Mouse (Mus musculus): ENCODE measurements at regions not wholly inside any gene's neighbourhood (a gene's known extent, or its start where the extent isn't known, plus 50 kb on each side); places are given as distances from the start of the nearest gene placed in this dataset.

DNA sequence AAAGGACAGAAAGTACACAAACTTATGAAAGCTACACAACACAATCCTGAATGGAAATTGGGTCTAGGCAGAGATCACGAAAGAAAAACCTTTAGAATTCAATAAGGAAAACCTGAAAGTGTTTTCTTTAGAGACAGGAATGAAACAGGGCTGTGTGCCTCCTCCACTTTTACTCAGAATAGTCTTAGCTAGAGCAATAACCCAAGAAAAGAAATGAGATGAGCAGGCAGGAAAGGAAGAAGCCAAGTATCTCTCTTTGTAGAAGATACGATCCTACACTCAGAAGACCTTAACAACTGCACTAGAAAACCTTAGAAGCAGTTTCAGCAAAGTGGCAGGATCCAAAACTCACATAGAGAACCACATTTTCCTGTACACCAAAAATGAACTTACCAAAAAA is 218.0 kb downstream of the Hace1 start:
- Histone ChIP-seq H3K27me3 (ENCODE audit: control insufficient read depth, insufficient read depth, low read length) (no peaks in the 10 kb centered on the region), H3K36me3 (ENCODE audit: control insufficient read depth, insufficient read depth, low read length) (no peaks in the 10 kb centered on the region), H3K4me3 (ENCODE audit: control insufficient read depth, low read depth, low read length) (no peak overlapping the region), H3K27ac (ENCODE audit: control insufficient read depth, insufficient read depth, low read depth, low read length) (no peak overlapping the region), H3K4me1 (ENCODE audit: control insufficient read depth, insufficient read depth, low read length) (no peaks in the 10 kb centered on the region)
- TF ChIP-seq POLR2A (IDR thresholded peaks at IDR 0.05; ENCODE audit: control insufficient read depth, low read depth, low read length) (no peak), CTCF (IDR thresholded peaks at IDR 0.05; ENCODE audit: control insufficient read depth, insufficient read depth, insufficient replicate concordance, low read depth, low read length) (no peak)

DNA sequence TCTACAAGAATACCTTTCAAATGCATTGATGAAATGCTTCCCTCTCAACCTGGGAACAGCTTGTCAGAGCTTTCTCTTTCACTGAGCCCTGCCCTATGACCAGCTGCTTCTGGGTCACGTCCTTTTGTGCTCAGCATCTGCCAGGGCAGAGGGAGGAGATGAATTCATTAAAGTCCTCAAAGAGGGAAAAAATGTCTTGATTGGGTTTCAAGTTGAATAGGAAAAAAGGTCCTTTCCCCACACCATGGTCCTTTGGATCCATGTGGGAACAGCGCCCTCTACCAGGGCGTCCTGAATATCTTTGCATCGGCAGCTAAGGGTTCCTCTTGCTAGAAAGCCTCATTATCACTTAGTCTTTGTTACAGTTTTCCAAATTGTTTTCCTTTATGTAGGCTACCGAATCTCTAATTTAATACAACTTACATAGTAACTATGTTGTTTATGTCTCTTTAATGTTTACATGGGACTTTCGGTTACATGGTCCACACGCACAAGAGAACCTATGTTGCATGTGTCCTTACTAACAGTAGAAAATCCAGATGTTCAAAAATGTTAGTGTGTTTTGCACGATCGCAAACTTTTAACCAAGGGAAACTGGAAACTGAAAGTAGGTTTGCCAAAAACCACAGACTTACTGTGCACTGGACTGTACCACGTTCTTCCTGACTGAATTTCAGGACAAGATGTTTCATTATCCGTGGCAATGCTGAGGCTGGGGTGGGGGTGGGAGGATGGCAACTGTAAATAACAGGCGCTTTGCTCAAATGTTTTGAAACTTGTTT is 222.6 kb downstream of the Hace1 start:
- Histone ChIP-seq H3K4me3 (ENCODE audit: control insufficient read depth, low read depth, low read length) (no peak overlapping the region), H3K4me1 (ENCODE audit: control insufficient read depth, insufficient read depth, low read length) (peaks cover under 1% of the 10 kb centered on the region; the same call in 1 of the 2 replicates), H3K27me3 (ENCODE audit: control insufficient read depth, insufficient read depth, low read length) (no peaks in the 10 kb centered on the region), H3K27ac (ENCODE audit: control insufficient read depth, insufficient read depth, low read depth, low read length) (no peak overlapping the region), H3K36me3 (ENCODE audit: control insufficient read depth, insufficient read depth, low read length) (no peaks in the 10 kb centered on the region)
- TF ChIP-seq POLR2A (IDR thresholded peaks at IDR 0.05; ENCODE audit: control insufficient read depth, low read depth, low read length) (no peak), CTCF (IDR thresholded peaks at IDR 0.05; ENCODE audit: control insufficient read depth, insufficient read depth, insufficient replicate concordance, low read depth, low read length) (peak; percentile 18; the same call in 1 of the 2 replicates)

DNA sequence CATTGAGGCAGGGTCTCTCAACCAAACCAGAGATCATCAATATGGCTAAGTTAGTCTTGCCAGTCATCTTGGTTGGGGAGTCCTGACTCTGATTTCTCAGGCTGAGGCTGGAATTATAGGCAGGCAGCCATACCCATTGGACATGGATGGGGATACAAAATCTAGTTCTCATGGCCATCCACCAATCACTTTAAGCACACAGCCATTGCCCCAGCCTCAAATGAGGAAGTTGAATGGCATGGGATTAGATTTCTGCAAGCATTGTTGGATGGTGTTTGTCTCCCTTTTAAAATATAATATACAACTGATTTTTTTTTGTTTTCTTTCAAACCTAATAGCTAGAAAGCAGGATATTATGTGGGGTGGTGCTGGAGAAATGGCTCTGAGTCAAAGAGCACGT is 223.8 kb downstream of the Hace1 start:
- Histone ChIP-seq H3K27ac (ENCODE audit: control insufficient read depth, insufficient read depth, low read depth, low read length) (no peak overlapping the region), H3K4me1 (ENCODE audit: control insufficient read depth, insufficient read depth, low read length) (peaks cover 2% of the 10 kb centered on the region; the same call in 1 of the 2 replicates), H3K36me3 (ENCODE audit: control insufficient read depth, insufficient read depth, low read length) (no peaks in the 10 kb centered on the region), H3K27me3 (ENCODE audit: control insufficient read depth, insufficient read depth, low read length) (no peaks in the 10 kb centered on the region), H3K4me3 (ENCODE audit: control insufficient read depth, low read depth, low read length) (no peak overlapping the region)
- TF ChIP-seq POLR2A (IDR thresholded peaks at IDR 0.05; ENCODE audit: control insufficient read depth, low read depth, low read length): no peak
- TF ChIP-seq CTCF (IDR thresholded peaks at IDR 0.05; ENCODE audit: control insufficient read depth, insufficient read depth, insufficient replicate concordance, low read depth, low read length): no peak

- TF ChIP-seq CTCF (IDR thresholded peaks at IDR 0.05; ENCODE audit: control insufficient read depth, insufficient read depth, insufficient replicate concordance, low read depth, low read length) (no peak), POLR2A (IDR thresholded peaks at IDR 0.05; ENCODE audit: control insufficient read depth, low read depth, low read length) (no peak)
- H3K4me1 ChIP-seq (ENCODE audit: control insufficient read depth, insufficient read depth, low read length): peaks cover 11% of the 10 kb centered on the region
- no peaks in the 10 kb centered on the region for H3K27me3 ChIP-seq (ENCODE audit: control insufficient read depth, insufficient read depth, low read length)
- H3K36me3 ChIP-seq (ENCODE audit: control insufficient read depth, insufficient read depth, low read length): no peaks in the 10 kb centered on the region
- H3K27ac ChIP-seq (ENCODE audit: control insufficient read depth, insufficient read depth, low read depth, low read length): peak overlapping the region; percentile 2; the same call in 1 of the 2 replicates
- H3K4me3 ChIP-seq (ENCODE audit: control insufficient read depth, low read depth, low read length): peak overlapping the region; percentile 8; the same call in 1 of the 2 replicates
Observed at GRCm38 (mm10) chr10:45806984-45807827, 229.6 kb downstream of the Hace1 start.

DNA sequence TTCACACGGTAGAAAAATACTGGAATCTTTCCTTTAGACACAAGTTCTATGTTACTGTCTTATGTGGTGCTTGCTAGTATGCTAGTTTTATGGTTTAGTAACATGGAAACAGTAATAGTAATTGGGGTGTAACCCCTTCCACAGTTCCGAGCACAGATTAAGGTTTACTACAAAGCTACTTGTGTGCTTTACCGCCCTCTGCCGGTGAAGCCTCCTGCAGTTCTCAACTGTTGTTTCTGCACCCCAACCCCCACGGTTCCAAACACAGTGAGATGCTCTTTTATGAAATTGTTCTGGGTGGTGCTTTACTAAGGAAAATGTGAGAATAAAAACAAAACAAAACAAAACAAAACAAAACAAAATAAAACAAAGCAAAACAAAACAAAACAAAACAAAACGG is 234.3 kb downstream of the Hace1 start:
- Histone ChIP-seq H3K27me3 (ENCODE audit: control insufficient read depth, insufficient read depth, low read length) (no peaks in the 10 kb centered on the region), H3K36me3 (ENCODE audit: control insufficient read depth, insufficient read depth, low read length) (no peaks in the 10 kb centered on the region), H3K4me3 (ENCODE audit: control insufficient read depth, low read depth, low read length) (no peak overlapping the region), H3K4me1 (ENCODE audit: control insufficient read depth, insufficient read depth, low read length) (peaks cover 5% of the 10 kb centered on the region), H3K27ac (ENCODE audit: control insufficient read depth, insufficient read depth, low read depth, low read length) (no peak overlapping the region)
- TF ChIP-seq POLR2A (IDR thresholded peaks at IDR 0.05; ENCODE audit: control insufficient read depth, low read depth, low read length) (no peak), CTCF (IDR thresholded peaks at IDR 0.05; ENCODE audit: control insufficient read depth, insufficient read depth, insufficient replicate concordance, low read depth, low read length) (peak; percentile 23; the same call in 1 of the 2 replicates)

DNA sequence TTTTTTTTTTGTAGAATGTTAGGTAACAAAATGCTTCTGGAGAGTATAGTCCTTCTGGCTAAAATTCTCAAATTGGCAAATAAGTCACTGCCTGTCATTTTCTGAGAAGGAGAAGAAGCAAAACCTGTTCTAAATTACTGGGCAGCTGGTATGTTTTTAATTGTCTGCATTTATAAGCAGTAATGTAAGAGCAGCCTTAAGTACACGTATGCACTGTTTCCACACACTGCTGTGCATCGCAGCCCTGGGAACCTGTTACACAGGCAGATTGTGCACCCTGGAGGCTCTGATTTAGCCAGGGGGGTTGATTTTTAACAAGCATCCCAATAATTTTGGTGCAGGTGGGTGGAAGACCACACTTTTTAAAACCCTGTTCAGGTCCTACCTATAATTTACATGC is 236.2 kb downstream of the Hace1 start:
- H3K36me3 ChIP-seq (ENCODE audit: control insufficient read depth, insufficient read depth, low read length): no peaks in the 10 kb centered on the region
- H3K27ac ChIP-seq (ENCODE audit: control insufficient read depth, insufficient read depth, low read depth, low read length): no peak overlapping the region
- TF ChIP-seq POLR2A (IDR thresholded peaks at IDR 0.05; ENCODE audit: control insufficient read depth, low read depth, low read length): no peak
- TF ChIP-seq CTCF (IDR thresholded peaks at IDR 0.05; ENCODE audit: control insufficient read depth, insufficient read depth, insufficient replicate concordance, low read depth, low read length): no peak
- H3K27me3 ChIP-seq (ENCODE audit: control insufficient read depth, insufficient read depth, low read length): no peaks in the 10 kb centered on the region
- H3K4me1 ChIP-seq (ENCODE audit: control insufficient read depth, insufficient read depth, low read length): no peaks in the 10 kb centered on the region
- H3K4me3 ChIP-seq (ENCODE audit: control insufficient read depth, low read depth, low read length): no peak overlapping the region

- no peaks in the 10 kb centered on the region for H3K27me3 ChIP-seq (ENCODE audit: control insufficient read depth, insufficient read depth, low read length)
- H3K36me3 ChIP-seq (ENCODE audit: control insufficient read depth, insufficient read depth, low read length): no peaks in the 10 kb centered on the region
- H3K4me3 ChIP-seq (ENCODE audit: control insufficient read depth, low read depth, low read length): no peak overlapping the region
- TF ChIP-seq POLR2A (IDR thresholded peaks at IDR 0.05; ENCODE audit: control insufficient read depth, low read depth, low read length) (no peak), CTCF (IDR thresholded peaks at IDR 0.05; ENCODE audit: control insufficient read depth, insufficient read depth, insufficient replicate concordance, low read depth, low read length) (no peak)
- H3K4me1 ChIP-seq (ENCODE audit: control insufficient read depth, insufficient read depth, low read length): no peaks in the 10 kb centered on the region
- H3K27ac ChIP-seq (ENCODE audit: control insufficient read depth, insufficient read depth, low read depth, low read length): no peak overlapping the region
Observed at GRCm38 (mm10) chr10:45816679-45817078, 239.1 kb downstream of the Hace1 start.
